Mouse (Mus musculus): Measurements from ENCODE around the gene Ptpn4. TPM values are rescaled to one million over a fixed set of nuclear protein-coding genes. Genes with fewer than 3 reads are reported as not detected.

Gene Ptpn4
- polyA plus RNA-seq, 1 experiment from 2014 or later = 3.7 TPM

GRCm38 (mm10) chr1:119804586-119804985 is 32.8 kb downstream of the Ptpn4 start:
- Histone ChIP-seq H3K9me3 (no peaks in the 10 kb centered on the region), H3K36me3 (no peaks in the 10 kb centered on the region), H3K27ac (replicated peaks) (no peak overlapping the region), H3K4me2 (no peak overlapping the region), H3K9ac (no peak overlapping the region), H3K27me3 (replicated peaks) (no peaks in the 10 kb centered on the region), H3K4me1 (no peaks in the 10 kb centered on the region), H3K4me3 (no peak overlapping the region)
- WGBS = 67% methylated on average over 1 of the region's 1 CpGs
- ATAC-seq (ENCODE audit: extremely low read depth, insufficient number of reproducible peaks, low FRiP score, low TSS enrichment) = no peak

GRCm38 (mm10) chr1:119795174-119795573 is 42.2 kb downstream of the Ptpn4 start:
- no peak overlapping the region for H3K9ac ChIP-seq
- no peak overlapping the region for H3K4me2 ChIP-seq
- no peak overlapping the region for H3K27ac ChIP-seq (replicated peaks)
- ATAC-seq (ENCODE audit: extremely low read depth, insufficient number of reproducible peaks, low FRiP score, low TSS enrichment) = no peak
- H3K36me3 ChIP-seq = peaks cover 6% of the 10 kb centered on the region
- H3K4me1 ChIP-seq = peaks cover 4% of the 10 kb centered on the region; the same call in 1 of the 2 replicates
- H3K27me3 ChIP-seq (replicated peaks) = no peaks in the 10 kb centered on the region
- no peaks in the 10 kb centered on the region for H3K9me3 ChIP-seq
- H3K4me3 ChIP-seq = no peak overlapping the region

GRCm38 (mm10) chr1:119794342-119794741 is 43.1 kb downstream of the Ptpn4 start:
- no peak overlapping the region for H3K4me2 ChIP-seq
- no peak overlapping the region for H3K27ac ChIP-seq (replicated peaks)
- no peaks in the 10 kb centered on the region for H3K27me3 ChIP-seq (replicated peaks)
- peaks cover 6% of the 10 kb centered on the region for H3K36me3 ChIP-seq
- H3K9me3 ChIP-seq = no peaks in the 10 kb centered on the region
- peaks cover 4% of the 10 kb centered on the region; the same call in 1 of the 2 replicates for H3K4me1 ChIP-seq
- no peak overlapping the region for H3K9ac ChIP-seq
- H3K4me3 ChIP-seq = no peak overlapping the region
- no peak; the same call in 1 of the 2 replicates for ATAC-seq (ENCODE audit: extremely low read depth, insufficient number of reproducible peaks, low FRiP score, low TSS enrichment)
- 78% methylated on average over 1 of the region's 1 CpGs for WGBS

GRCm38 (mm10) chr1:119790616-119791015 is 46.8 kb downstream of the Ptpn4 start:
- 80% methylated on average over 1 of the region's 1 CpGs for WGBS
- H3K9ac ChIP-seq = no peak overlapping the region
- H3K4me1 ChIP-seq = no peaks in the 10 kb centered on the region
- H3K9me3 ChIP-seq = no peaks in the 10 kb centered on the region
- H3K27me3 ChIP-seq (replicated peaks) = no peaks in the 10 kb centered on the region
- no peak overlapping the region for H3K4me3 ChIP-seq
- H3K4me2 ChIP-seq = no peak overlapping the region
- ATAC-seq (ENCODE audit: extremely low read depth, insufficient number of reproducible peaks, low FRiP score, low TSS enrichment) = no peak
- H3K27ac ChIP-seq (replicated peaks) = no peak overlapping the region
- peaks cover 6% of the 10 kb centered on the region for H3K36me3 ChIP-seq

GRCm38 (mm10) chr1:119775915-119776314 is 61.5 kb downstream of the Ptpn4 start:
- no peak overlapping the region for H3K4me3 ChIP-seq
- no peak overlapping the region for H3K27ac ChIP-seq (replicated peaks)
- H3K9ac ChIP-seq = no peak overlapping the region
- H3K36me3 ChIP-seq = peaks cover 9% of the 10 kb centered on the region; the same call in 1 of the 2 replicates
- no peaks in the 10 kb centered on the region for H3K9me3 ChIP-seq
- H3K27me3 ChIP-seq (replicated peaks) = no peaks in the 10 kb centered on the region
- WGBS = 73% methylated on average over 2 of the region's 2 CpGs
- H3K4me1 ChIP-seq = no peaks in the 10 kb centered on the region
- ATAC-seq (ENCODE audit: extremely low read depth, insufficient number of reproducible peaks, low FRiP score, low TSS enrichment) = no peak
- H3K4me2 ChIP-seq = no peak overlapping the region

GRCm38 (mm10) chr1:119735692-119736091 is 101.7 kb downstream of the Ptpn4 start:
- Histone ChIP-seq H3K9me3 (peaks cover 12% of the 10 kb centered on the region), H3K27ac (replicated peaks) (no peak overlapping the region), H3K36me3 (peaks cover 40% of the 10 kb centered on the region), H3K27me3 (replicated peaks) (no peaks in the 10 kb centered on the region), H3K4me1 (no peaks in the 10 kb centered on the region), H3K9ac (no peak overlapping the region), H3K4me2 (no peak overlapping the region), H3K4me3 (no peak overlapping the region)
- no peak for ATAC-seq (ENCODE audit: extremely low read depth, insufficient number of reproducible peaks, low FRiP score, low TSS enrichment)

- no peak overlapping the region for H3K9ac ChIP-seq
- H3K27ac ChIP-seq (replicated peaks) = no peak overlapping the region
- no peak overlapping the region for H3K4me3 ChIP-seq
- H3K36me3 ChIP-seq = peaks cover 31% of the 10 kb centered on the region
- no peak overlapping the region for H3K4me2 ChIP-seq
- 84% methylated on average over 1 of the region's 1 CpGs for WGBS
- no peak for ATAC-seq (ENCODE audit: extremely low read depth, insufficient number of reproducible peaks, low FRiP score, low TSS enrichment)
- H3K9me3 ChIP-seq = peaks cover 4% of the 10 kb centered on the region
- no peaks in the 10 kb centered on the region for H3K4me1 ChIP-seq
- H3K27me3 ChIP-seq (replicated peaks) = no peaks in the 10 kb centered on the region
These were observed 102.6 kb downstream of the Ptpn4 start for GRCm38 (mm10) chr1:119734801-119735200.

- no peaks in the 10 kb centered on the region for H3K27me3 ChIP-seq (replicated peaks)
- H3K4me1 ChIP-seq = no peaks in the 10 kb centered on the region
- H3K27ac ChIP-seq (replicated peaks) = no peak overlapping the region
- no peak for ATAC-seq (ENCODE audit: extremely low read depth, insufficient number of reproducible peaks, low FRiP score, low TSS enrichment)
- H3K36me3 ChIP-seq = peaks cover 12% of the 10 kb centered on the region; the same call in 1 of the 2 replicates
- H3K4me2 ChIP-seq = no peak overlapping the region
- H3K9me3 ChIP-seq = no peaks in the 10 kb centered on the region
- 88% methylated on average over 2 of the region's 2 CpGs for WGBS
- H3K4me3 ChIP-seq = no peak overlapping the region
- no peak overlapping the region for H3K9ac ChIP-seq
These were observed 106.2 kb downstream of the Ptpn4 start for GRCm38 (mm10) chr1:119731166-119731565.

GRCm38 (mm10) chr1:119713017-119713416 is 124.4 kb downstream of the Ptpn4 start:
- Histone ChIP-seq H3K4me3 (no peak overlapping the region), H3K27ac (replicated peaks) (no peak overlapping the region), H3K4me2 (no peak overlapping the region), H3K9ac (no peak overlapping the region), H3K36me3 (peaks cover 4% of the 10 kb centered on the region; the same call in 1 of the 2 replicates), H3K9me3 (no peaks in the 10 kb centered on the region), H3K27me3 (replicated peaks) (no peaks in the 10 kb centered on the region), H3K4me1 (peaks cover 4% of the 10 kb centered on the region)
- 81% methylated on average over 2 of the region's 2 CpGs for WGBS
- ATAC-seq (ENCODE audit: extremely low read depth, insufficient number of reproducible peaks, low FRiP score, low TSS enrichment) = no peak

- no peak for ATAC-seq (ENCODE audit: extremely low read depth, insufficient number of reproducible peaks, low FRiP score, low TSS enrichment)
- Histone ChIP-seq H3K36me3 (peaks cover 28% of the 10 kb centered on the region), H3K4me3 (no peak overlapping the region), H3K4me2 (no peak overlapping the region), H3K9ac (no peak overlapping the region), H3K4me1 (no peaks in the 10 kb centered on the region), H3K9me3 (no peaks in the 10 kb centered on the region), H3K27ac (replicated peaks) (no peak overlapping the region), H3K27me3 (replicated peaks) (no peaks in the 10 kb centered on the region)
- 93% methylated on average over 4 of the region's 4 CpGs for WGBS
These were observed 130.8 kb downstream of the Ptpn4 start for GRCm38 (mm10) chr1:119706471-119707217.

- Histone ChIP-seq H3K9me3 (no peaks in the 10 kb centered on the region), H3K4me3 (no peak overlapping the region), H3K4me1 (peaks cover 6% of the 10 kb centered on the region; the same call in 1 of the 2 replicates), H3K27ac (replicated peaks) (no peak overlapping the region), H3K27me3 (replicated peaks) (no peaks in the 10 kb centered on the region), H3K4me2 (no peak overlapping the region), H3K36me3 (peaks cover 27% of the 10 kb centered on the region), H3K9ac (no peak overlapping the region)
- ATAC-seq (ENCODE audit: extremely low read depth, insufficient number of reproducible peaks, low FRiP score, low TSS enrichment) = no peak
- WGBS = 100% methylated on average over 1 of the region's 1 CpGs
These were observed 140.6 kb downstream of the Ptpn4 start for GRCm38 (mm10) chr1:119696860-119697259.

All from heart, embryonic 13.5 days (tissue).